Mouse (Mus musculus) G1E (cell line): ENCODE measurements around the gene Il4i1. TPM values are rescaled to one million over a fixed set of nuclear protein-coding genes. Genes with fewer than 3 reads are reported as not detected.

Source experiments
- ATAC-seq: 2 replicates; pipeline ENCODE4 v1.8.0; 2016; ENCODE audit warnings: mild to moderate bottlenecking; ENCODE audit not compliant: insufficient number of reproducible peaks, poor library complexity, low FRiP score, severe bottlenecking; ENCODE audit errors: extremely low read depth
- DNase-seq: peaks from one replicate; pipeline ENCODE4 v3.0.0; 2012; ENCODE audit warnings: low spot score
- H3K27me3 ChIP-seq: 2 replicates; pipeline ENCODE4 v1.6.1; 2012; ENCODE audit warnings: mild to moderate bottlenecking, low read length, inconsistent platforms; ENCODE audit not compliant: insufficient read depth
- H3K36me3 ChIP-seq: replicated peaks from 2 replicates; pipeline ENCODE3; 2012; ENCODE audit warnings: mild to moderate bottlenecking, inconsistent platforms
- H3K4me1 ChIP-seq: 2 replicates; pipeline ENCODE4 v1.6.1; 2012; ENCODE audit warnings: low read depth, low read length, inconsistent platforms, mixed read lengths; ENCODE audit not compliant: insufficient read depth
- H3K4me3 ChIP-seq: 2 replicates; pipeline ENCODE4 v1.5.1; 2012; ENCODE audit warnings: low read depth, mild to moderate bottlenecking, inconsistent platforms, low read length, moderate library complexity, mixed read lengths
- H3K9me3 ChIP-seq: replicated peaks from 2 replicates; pipeline ENCODE4 v1.6.1; 2012; ENCODE audit warnings: inconsistent platforms
- CTCF ChIP-seq: IDR thresholded peaks from 2 replicates; pipeline ENCODE4 v1.5.1; 2012; ENCODE audit warnings: low read depth, low read length, inconsistent platforms, mixed read lengths
- GATA1 ChIP-seq: IDR thresholded peaks from 2 replicates; pipeline ENCODE4 v1.6.1; 2012; ENCODE audit warnings: borderline replicate concordance, low read length, inconsistent platforms, mixed read lengths
- GATA2 ChIP-seq: IDR thresholded peaks from 2 replicates; pipeline ENCODE4 v1.6.1; 2012; ENCODE audit warnings: low read depth, low read length, inconsistent platforms, borderline replicate concordance
- POLR2AphosphoS5 ChIP-seq: IDR thresholded peaks from 2 replicates; pipeline ENCODE4 v1.6.1; 2012; ENCODE audit warnings: low read depth, low read length, inconsistent platforms; ENCODE audit not compliant: insufficient replicate concordance
- TAL1 ChIP-seq: conservative IDR thresholded peaks from 2 replicates; pipeline ENCODE4 v1.6.1; 2012; ENCODE audit warnings: low read depth, low read length, inconsistent platforms, mixed read lengths
- polyA plus RNA-seq: library from polyadenylated mRNA; stranded (reverse); fragments of >175 nt; gene quantifications from 2 replicates; pipeline ENCODE4 v1.2.3, GENCODE M21; 2012
- total RNA-seq, 2 experiments: library from RNA; stranded (forward) in 1 of 2; stranded (reverse) in 1 of 2; fragments of 200-1000 nt in 1 of 2; fragments of >200 nt in 1 of 2; fragmentation: Nextera tagmentation in 1 of 2; gene quantifications; 2 replicates each; pipeline ENCODE4 v1.2.3; 2014 to 2017

Il4i1 gene
- total and polyA plus RNA-seq, 3 experiments = 1.3 to 4.2 (median 3.2) TPM

GRCm38 (mm10) chr7:44789531-44789930, 26.7 kb upstream of the Il4i1 start:
- Histone ChIP-seq H3K4me1 (no peaks in the 10 kb centered on the region), H3K4me3 (no peak overlapping the region), H3K27me3 (peaks cover 31% of the 10 kb centered on the region), H3K36me3 (no peaks in the 10 kb centered on the region), H3K9me3 (peaks cover 10% of the 10 kb centered on the region)
- no peak for TF ChIP-seq TAL1
- TF ChIP-seq CTCF = no peak
- TF ChIP-seq POLR2AphosphoS5 = no peak
- no peak for TF ChIP-seq GATA2
- no peak for TF ChIP-seq GATA1
- DNase-seq (no peak), ATAC-seq (no peak)

GRCm38 (mm10) chr7:44790066-44790465, 26.1 kb upstream of the Il4i1 start:
- H3K27me3 ChIP-seq = peaks cover 30% of the 10 kb centered on the region
- H3K36me3 ChIP-seq = no peaks in the 10 kb centered on the region
- no peak for DNase-seq
- TF ChIP-seq CTCF (no peak), GATA2 (no peak), GATA1 (no peak), POLR2AphosphoS5 (no peak), TAL1 (no peak)
- peaks cover 14% of the 10 kb centered on the region for H3K9me3 ChIP-seq
- H3K4me1 ChIP-seq = no peaks in the 10 kb centered on the region
- no peak overlapping the region for H3K4me3 ChIP-seq
- ATAC-seq = no peak

- H3K9me3 ChIP-seq = peaks cover 14% of the 10 kb centered on the region
- DNase-seq (no peak), ATAC-seq (no peak)
- H3K4me1 ChIP-seq = no peaks in the 10 kb centered on the region
- peaks cover 20% of the 10 kb centered on the region for H3K27me3 ChIP-seq
- no peak overlapping the region for H3K4me3 ChIP-seq
- no peak for TF ChIP-seq GATA2
- no peak for TF ChIP-seq GATA1
- TF ChIP-seq TAL1 = no peak
- no peak for TF ChIP-seq CTCF
- TF ChIP-seq POLR2AphosphoS5 = no peak
- no peaks in the 10 kb centered on the region for H3K36me3 ChIP-seq
These were observed 23.4 kb upstream of the Il4i1 start for GRCm38 (mm10) chr7:44792781-44793180.

DNA sequence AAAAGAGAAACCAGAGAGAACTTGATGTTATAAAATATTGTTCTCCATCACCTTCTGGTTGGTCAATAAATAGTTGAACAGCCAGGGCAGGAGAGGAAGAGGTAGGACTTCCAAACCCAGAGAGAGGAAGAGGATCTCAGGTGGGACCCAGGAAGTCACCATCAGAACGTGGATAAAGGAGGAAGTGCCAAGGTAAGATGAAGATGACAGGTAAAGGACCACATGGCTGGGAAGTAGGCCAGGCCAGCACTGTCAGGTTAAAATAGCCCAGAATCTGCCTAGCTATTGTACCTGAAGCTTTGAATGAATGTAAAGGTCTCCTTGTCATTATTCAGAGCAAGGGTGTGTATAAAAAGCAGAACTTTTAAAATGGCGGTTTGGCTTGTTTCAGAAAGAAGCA, 7.3 kb upstream of the Il4i1 start:
- no peak for DNase-seq
- peaks cover 41% of the 10 kb centered on the region for H3K36me3 ChIP-seq
- no peak for ATAC-seq
- TF ChIP-seq CTCF = no peak
- no peak for TF ChIP-seq TAL1
- no peak for TF ChIP-seq GATA1
- no peak for TF ChIP-seq GATA2
- no peak for TF ChIP-seq POLR2AphosphoS5
- H3K9me3 ChIP-seq = no peaks in the 10 kb centered on the region
- H3K4me3 ChIP-seq = no peak overlapping the region
- H3K27me3 ChIP-seq = peaks cover 27% of the 10 kb centered on the region
- H3K4me1 ChIP-seq = peaks cover 9% of the 10 kb centered on the region; the same call in 1 of the 2 replicates

- Histone ChIP-seq H3K36me3 (peaks cover 47% of the 10 kb centered on the region), H3K27me3 (peaks cover 23% of the 10 kb centered on the region), H3K4me3 (no peak overlapping the region), H3K4me1 (peaks cover 14% of the 10 kb centered on the region), H3K9me3 (no peaks in the 10 kb centered on the region)
- TF ChIP-seq TAL1 (no peak), GATA2 (no peak), GATA1 (no peak), POLR2AphosphoS5 (no peak), CTCF (no peak)
- ATAC-seq (no peak), DNase-seq (no peak)
These were observed 6.7 kb upstream of the Il4i1 start for GRCm38 (mm10) chr7:44809466-44809865.

GRCm38 (mm10) chr7:44810365-44810764, 5.8 kb upstream of the Il4i1 start:
- H3K9me3 ChIP-seq = no peaks in the 10 kb centered on the region
- peaks cover 54% of the 10 kb centered on the region for H3K36me3 ChIP-seq
- DNase-seq (no peak), ATAC-seq (no peak)
- H3K27me3 ChIP-seq = peaks cover 14% of the 10 kb centered on the region
- no peak overlapping the region for H3K4me3 ChIP-seq
- peaks cover 23% of the 10 kb centered on the region for H3K4me1 ChIP-seq
- TF ChIP-seq GATA2 (no peak), CTCF (no peak), GATA1 (no peak), TAL1 (no peak), POLR2AphosphoS5 (no peak)

DNA sequence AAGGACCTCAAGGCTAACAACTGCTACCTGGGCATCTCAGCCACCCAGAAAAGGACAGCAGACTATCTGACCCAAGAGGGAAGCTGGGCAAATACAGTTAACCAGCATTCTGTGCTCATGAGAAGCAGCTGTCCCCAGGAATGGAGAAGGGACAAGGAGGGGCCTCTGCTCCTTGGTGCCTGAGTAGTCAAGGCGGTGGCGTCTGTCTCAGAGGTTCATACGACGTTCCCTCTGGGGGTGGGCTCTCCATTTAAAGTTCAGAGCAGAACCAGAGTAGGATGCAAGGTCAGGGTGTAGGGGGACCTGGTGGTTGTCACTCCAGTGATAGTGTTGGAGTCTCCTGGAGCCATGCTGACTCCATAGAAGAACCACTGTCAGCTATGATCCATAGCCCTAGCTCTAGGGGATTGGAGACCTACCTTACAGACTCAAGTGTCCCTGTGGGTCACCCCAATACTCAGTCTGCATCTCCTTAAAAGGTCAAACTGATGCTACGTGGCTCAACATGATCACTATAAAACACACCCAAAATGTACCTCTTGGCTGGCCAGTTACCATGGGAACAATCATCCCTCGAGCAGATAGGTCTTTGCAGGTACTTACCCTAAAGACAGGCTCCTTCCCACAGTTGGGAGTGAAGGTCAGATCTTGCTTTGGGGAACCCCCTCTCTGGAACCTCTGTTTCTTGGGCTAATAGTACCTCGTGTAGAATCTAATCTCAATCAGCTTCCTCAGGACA, 5.2 kb upstream of the Il4i1 start:
- H3K36me3 ChIP-seq = peaks cover 54% of the 10 kb centered on the region
- no peak for ATAC-seq
- DNase-seq = no peak
- TF ChIP-seq GATA1 (no peak), CTCF (no peak), TAL1 (no peak), POLR2AphosphoS5 (no peak), GATA2 (no peak)
- peaks cover 7% of the 10 kb centered on the region for H3K27me3 ChIP-seq
- peaks cover 23% of the 10 kb centered on the region for H3K4me1 ChIP-seq
- H3K9me3 ChIP-seq = no peaks in the 10 kb centered on the region
- no peak overlapping the region for H3K4me3 ChIP-seq
